Mouse (Mus musculus) erythroblast, embryonic 14.5 days (primary cell): ENCODE data around the gene Slc45a1. TPM values are rescaled to one million over a fixed set of nuclear protein-coding genes. Genes with fewer than 3 reads are reported as not detected.

Experiments
- H3K27me3 ChIP-seq: 2 replicates; pipeline ENCODE4 v1.6.1; 2012; ENCODE audit warnings: inconsistent platforms; ENCODE audit not compliant: control insufficient read depth
- H3K36me3 ChIP-seq: 2 replicates; pipeline ENCODE4 v1.6.1; 2012; ENCODE audit warnings: mild to moderate bottlenecking, inconsistent platforms; ENCODE audit not compliant: control insufficient read depth
- H3K4me1 ChIP-seq: 2 replicates; pipeline ENCODE4 v1.6.1; 2012; ENCODE audit warnings: inconsistent platforms; ENCODE audit not compliant: control insufficient read depth
- H3K4me3 ChIP-seq: replicated peaks from 2 replicates; pipeline ENCODE3; 2012; ENCODE audit warnings: moderate library complexity, mild to moderate bottlenecking, inconsistent platforms
- H3K9me3 ChIP-seq: 2 replicates; pipeline ENCODE4 v1.6.1; 2012; ENCODE audit warnings: low read length, inconsistent platforms, mixed read lengths; ENCODE audit not compliant: control insufficient read depth
- GATA1 ChIP-seq: IDR thresholded peaks from 2 replicates; pipeline ENCODE4 v1.6.1; 2012; ENCODE audit warnings: low read length, inconsistent platforms, mixed read lengths
- TAL1 ChIP-seq: IDR thresholded peaks from 3 replicates; pipeline ENCODE4 v1.6.1; 2012; ENCODE audit warnings: low read length, inconsistent platforms, mixed read lengths
- polyA plus RNA-seq: library from polyadenylated mRNA; stranded (reverse); fragments of >175 nt; gene quantifications from 2 replicates; pipeline ENCODE4 v1.2.3, GENCODE M21; 2012

Gene Slc45a1
- polyA plus RNA-seq, 1 experiment: not detected

DNA sequence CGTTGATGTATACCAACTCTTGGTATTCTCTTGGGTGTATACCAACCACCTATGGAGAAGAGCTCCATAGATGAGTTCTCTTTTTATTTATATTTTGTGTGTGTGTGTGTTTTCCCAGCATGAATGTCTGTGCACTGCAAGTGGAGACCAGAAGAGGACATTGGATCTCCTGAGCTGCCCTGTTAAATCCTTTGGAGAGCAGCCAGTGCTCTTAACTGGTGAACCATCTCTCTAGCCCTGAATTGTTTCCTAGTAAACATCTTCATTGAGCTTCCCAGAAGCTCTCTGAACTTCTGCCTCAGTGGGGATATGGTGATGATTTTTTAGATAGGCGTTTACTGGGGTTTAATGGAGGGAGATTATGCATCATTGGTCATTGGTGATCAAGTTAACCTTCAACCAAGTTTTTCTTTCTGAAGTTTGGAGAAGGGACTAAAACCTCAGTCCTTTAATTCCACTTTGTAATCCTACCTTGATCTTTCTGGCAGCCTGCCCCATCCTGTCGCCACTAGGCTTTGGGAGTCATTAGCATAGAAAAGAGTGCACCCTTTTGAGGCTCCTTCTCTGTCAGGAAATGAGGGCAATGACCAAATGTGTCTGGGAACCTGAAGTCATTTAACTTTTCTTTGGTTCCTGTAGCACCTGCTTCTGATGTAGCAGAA, 61.2 kb downstream of the Slc45a1 start:
- Histone ChIP-seq H3K36me3 (no peaks in the 10 kb centered on the region), H3K27me3 (no peaks in the 10 kb centered on the region), H3K4me1 (peaks cover 74% of the 10 kb centered on the region), H3K4me3 (no peak overlapping the region), H3K9me3 (no peaks in the 10 kb centered on the region)
- TF ChIP-seq TAL1: no peak
- no peak for TF ChIP-seq GATA1

DNA sequence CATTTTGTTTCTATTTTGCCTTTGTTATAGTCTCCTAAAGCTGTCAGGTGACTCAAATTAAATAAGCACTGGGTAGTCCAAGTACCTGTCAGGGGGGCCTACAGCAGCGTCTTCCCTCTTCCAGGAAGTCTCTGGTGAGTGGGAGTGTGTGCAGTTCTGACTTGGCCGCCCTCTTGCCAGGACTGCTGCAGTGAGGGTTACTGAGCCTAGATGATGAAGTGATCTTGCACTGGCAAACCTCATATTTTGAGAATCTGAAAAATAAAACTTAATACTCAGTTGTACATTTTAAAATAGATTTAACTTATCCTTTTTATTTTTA, 63.7 kb downstream of the Slc45a1 start:
- peak overlapping the region; percentile 61 for H3K4me3 ChIP-seq
- H3K4me1 ChIP-seq: peaks cover 85% of the 10 kb centered on the region
- no peaks in the 10 kb centered on the region for H3K27me3 ChIP-seq
- no peaks in the 10 kb centered on the region for H3K36me3 ChIP-seq
- TF ChIP-seq GATA1 (no peak), TAL1 (no peak)
- no peaks in the 10 kb centered on the region for H3K9me3 ChIP-seq

DNA sequence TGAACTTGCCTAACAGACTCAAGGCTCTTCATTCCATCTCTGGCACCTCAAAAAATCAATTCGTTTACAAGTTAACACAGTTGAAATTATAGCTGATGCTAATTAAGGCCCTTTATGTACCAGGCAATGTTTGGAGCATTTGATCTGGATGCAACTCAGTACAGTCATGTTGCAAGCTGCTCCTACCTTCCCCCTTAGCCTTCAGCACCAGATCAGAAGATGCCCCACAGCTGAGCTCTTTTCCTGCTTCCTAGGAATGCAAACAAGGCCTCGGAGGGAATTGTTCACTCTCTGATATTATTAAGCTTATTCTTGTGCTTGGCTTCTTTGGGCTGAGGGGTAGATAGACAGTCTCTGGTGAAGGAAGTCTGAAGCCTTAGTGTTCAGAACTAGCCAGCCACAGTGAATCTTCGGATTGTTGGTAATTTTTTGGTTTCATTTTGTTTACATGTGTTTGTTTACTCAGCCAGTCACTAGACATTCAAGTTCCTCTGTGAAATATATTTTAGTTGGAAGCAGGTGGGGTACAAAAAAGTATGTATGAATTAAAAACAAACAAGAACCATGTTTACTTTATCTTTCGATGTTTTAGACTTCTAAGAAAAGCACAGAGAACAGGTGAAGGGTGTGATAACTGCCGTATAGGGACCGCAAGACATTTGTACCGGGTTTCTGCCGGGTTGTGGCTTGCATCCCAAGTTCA, 64.2 kb downstream of the Slc45a1 start:
- H3K4me3 ChIP-seq: peak overlapping the region; percentile 61
- H3K27me3 ChIP-seq: no peaks in the 10 kb centered on the region
- H3K9me3 ChIP-seq: no peaks in the 10 kb centered on the region
- TF ChIP-seq TAL1 (no peak), GATA1 (no peak)
- no peaks in the 10 kb centered on the region for H3K36me3 ChIP-seq
- peaks cover 84% of the 10 kb centered on the region for H3K4me1 ChIP-seq

DNA sequence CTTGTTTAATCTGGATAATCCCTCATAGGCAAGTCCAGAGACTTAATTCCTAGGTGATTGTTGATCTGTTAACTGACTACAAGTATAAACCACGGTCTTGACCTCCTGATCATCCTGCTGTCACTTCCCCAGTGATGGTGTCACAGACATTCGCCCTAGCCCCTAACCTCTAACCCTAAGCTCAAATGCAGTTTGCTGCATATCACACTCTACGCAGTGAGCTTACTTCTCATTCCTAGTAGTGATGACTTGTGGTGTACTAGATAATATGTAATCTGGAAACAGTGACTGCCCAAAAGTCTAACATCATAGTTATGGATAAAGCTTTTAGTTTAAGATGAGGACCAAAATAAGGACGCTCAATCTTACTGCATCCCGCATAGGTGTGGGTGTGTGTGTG, 65.7 kb downstream of the Slc45a1 start:
- no peaks in the 10 kb centered on the region for H3K9me3 ChIP-seq
- no peak for TF ChIP-seq GATA1
- no peak for TF ChIP-seq TAL1
- H3K4me1 ChIP-seq: peaks cover 69% of the 10 kb centered on the region
- H3K4me3 ChIP-seq: no peak overlapping the region
- H3K27me3 ChIP-seq: no peaks in the 10 kb centered on the region
- H3K36me3 ChIP-seq: no peaks in the 10 kb centered on the region

DNA sequence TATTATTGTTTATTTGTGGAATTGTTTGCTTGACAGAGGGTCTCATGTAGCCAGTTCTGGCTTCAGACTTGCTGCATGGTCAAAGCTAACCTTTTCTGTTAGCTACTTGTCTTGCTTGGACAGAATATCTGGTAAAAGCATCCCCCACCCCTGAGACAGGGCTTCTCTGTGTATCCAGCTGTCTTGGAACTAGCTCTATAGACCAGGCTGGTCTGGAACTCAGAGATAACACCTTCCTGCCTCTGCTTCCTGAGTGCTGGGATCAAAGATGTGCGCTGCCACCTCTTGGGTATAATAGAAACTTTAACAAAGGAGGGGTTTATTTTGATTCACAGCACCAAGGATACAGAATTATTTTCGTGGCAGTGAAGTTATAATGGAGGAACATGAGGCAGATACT, 66.2 kb downstream of the Slc45a1 start:
- TF ChIP-seq TAL1 (peak; percentile 35; the same call in 2 of the 3 replicates), GATA1 (no peak)
- Histone ChIP-seq H3K27me3 (no peaks in the 10 kb centered on the region), H3K36me3 (peaks cover 3% of the 10 kb centered on the region), H3K4me3 (no peak overlapping the region), H3K4me1 (peaks cover 68% of the 10 kb centered on the region), H3K9me3 (no peaks in the 10 kb centered on the region)

DNA sequence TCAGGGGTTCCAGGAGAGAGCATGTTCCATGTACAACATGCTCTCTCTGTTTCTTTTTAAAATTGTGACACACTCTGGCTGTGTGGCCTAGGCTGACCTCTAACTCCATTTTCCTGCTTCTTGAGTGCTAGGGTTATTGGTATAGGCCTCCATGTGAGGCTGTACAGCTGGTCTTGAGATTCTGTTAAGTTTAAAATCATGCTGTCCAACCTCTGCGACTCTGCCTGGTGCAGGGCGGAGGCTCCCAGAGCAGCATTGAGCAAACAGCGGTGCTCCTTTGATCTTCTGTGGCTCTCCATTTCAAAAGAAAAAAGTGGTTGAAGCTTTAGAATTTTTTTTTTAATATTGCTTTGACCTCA, 68.2 kb downstream of the Slc45a1 start:
- no peak for TF ChIP-seq GATA1
- no peak for TF ChIP-seq TAL1
- H3K36me3 ChIP-seq: peaks cover 3% of the 10 kb centered on the region
- H3K9me3 ChIP-seq: no peaks in the 10 kb centered on the region
- H3K27me3 ChIP-seq: no peaks in the 10 kb centered on the region
- peaks cover 52% of the 10 kb centered on the region for H3K4me1 ChIP-seq
- no peak overlapping the region for H3K4me3 ChIP-seq

DNA sequence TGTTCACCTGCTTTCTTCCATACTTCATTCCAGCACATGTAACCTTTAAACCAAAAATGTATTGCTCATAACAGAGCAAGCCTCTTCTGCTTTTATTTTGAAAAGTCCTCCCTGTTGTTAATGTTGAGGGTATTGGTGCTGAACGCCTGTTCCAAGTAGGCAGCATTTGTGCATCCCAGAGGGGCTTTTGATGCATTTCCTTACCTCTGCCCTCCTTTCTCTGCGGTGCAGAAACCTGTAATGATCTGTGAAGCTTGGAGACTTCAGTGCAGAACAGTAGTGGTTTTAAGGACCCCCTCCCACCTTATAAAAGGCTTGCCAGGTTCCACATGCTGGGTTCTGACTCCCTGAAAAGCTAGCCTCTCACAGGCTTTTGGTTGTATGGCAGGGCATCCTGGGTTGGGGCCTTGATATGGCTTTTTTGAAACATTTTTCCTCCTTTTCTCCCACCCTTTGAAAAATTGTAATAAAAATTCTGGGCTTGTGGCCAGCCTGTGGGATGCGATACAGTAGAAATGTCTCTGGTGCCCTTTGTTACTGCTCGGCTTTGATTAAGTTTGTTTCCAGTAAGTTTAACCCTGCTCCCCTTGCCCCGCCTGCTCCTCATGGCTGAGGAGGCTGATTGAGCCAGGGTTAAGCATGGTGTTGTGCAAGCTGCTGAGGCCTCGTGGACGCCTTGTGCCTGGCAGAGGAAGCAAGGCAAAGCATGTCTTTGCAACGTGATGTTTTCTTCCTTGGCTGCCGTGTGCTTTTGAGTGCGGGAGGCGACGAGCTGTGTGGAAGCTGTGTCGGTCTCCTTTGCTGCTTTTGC, 68.8 kb downstream of the Slc45a1 start:
- Histone ChIP-seq H3K4me1 (peaks cover 50% of the 10 kb centered on the region), H3K27me3 (no peaks in the 10 kb centered on the region), H3K9me3 (no peaks in the 10 kb centered on the region), H3K4me3 (no peak overlapping the region), H3K36me3 (peaks cover 3% of the 10 kb centered on the region)
- TF ChIP-seq TAL1 (no peak), GATA1 (no peak)

DNA sequence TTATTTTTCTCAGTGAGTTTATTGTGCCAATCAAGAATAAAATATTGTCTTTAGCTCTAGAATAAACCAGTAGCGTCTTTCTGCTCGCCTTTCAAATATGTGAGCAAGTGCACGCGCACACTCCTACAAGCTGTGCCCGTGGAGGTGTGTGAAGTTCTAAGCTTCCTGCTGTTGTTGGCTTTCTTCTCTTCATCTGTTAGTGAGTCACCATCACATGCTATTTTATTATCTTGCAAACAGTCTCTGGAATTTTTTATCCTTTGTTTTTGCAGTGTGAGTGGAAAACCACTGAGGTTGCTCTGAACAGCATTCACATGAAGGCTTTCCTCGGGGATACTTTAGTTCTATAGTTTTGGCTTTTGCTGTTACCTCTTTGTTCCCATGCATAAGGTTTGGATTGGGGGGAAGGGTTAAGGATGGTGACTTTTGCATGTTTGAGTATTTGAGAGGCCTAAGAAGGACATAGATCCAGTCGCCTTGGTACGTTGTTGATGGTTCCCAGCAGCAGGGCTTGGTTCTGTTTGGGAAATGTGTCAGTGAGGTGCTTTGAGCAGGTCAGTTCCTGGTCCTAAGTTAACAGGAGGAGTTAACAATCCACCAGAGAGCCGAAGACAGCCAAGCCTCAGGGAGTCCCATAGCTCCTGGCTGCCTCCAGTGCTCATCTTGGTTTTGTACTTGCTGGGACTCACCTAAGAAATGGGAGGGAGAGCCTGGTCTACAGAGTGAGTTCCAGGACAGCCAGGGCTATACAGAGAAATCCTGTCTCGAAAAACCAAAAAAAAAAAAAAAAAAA, 69.8 kb downstream of the Slc45a1 start:
- peaks cover 5% of the 10 kb centered on the region for H3K36me3 ChIP-seq
- no peaks in the 10 kb centered on the region for H3K9me3 ChIP-seq
- no peak for TF ChIP-seq TAL1
- TF ChIP-seq GATA1: no peak
- no peaks in the 10 kb centered on the region for H3K27me3 ChIP-seq
- H3K4me1 ChIP-seq: peaks cover 39% of the 10 kb centered on the region
- no peak overlapping the region for H3K4me3 ChIP-seq

Other genes with a start within 250 kb of the Slc45a1 start
- not detected in 2 replicates for gene Errfi1, start 201.7 kb upstream of the Slc45a1 start, polyA plus RNA-seq